Mouse (Mus musculus) CD4-positive, CD25-positive, alpha-beta regulatory T cell, adult 4 months (primary cell): ENCODE measurements around the gene Olfr24. TPM values are rescaled to one million over a fixed set of nuclear protein-coding genes. Genes with fewer than 3 reads are reported as not detected.
"Not testable (repeated sequence)": the region's sequence is repeated elsewhere in the genome, so short reads cannot be mapped to it uniquely, and the experiment has no call there.

ENCODE experiments used
- ATAC-seq: one replicate; pipeline ENCODE4 v1.8.0; 2017
- polyA plus RNA-seq, 2 experiments: library from polyadenylated mRNA; unstranded; fragments of 100-300 nt; shearing (Covaris generic); gene quantifications; one replicate each; pipeline ENCODE4 v1.2.1; 2017

Gene Olfr24
- polyA plus RNA-seq = not detected

- ATAC-seq = no peak
Measured at GRCm38 (mm10) chr9:18763896-18764295, at the start of gene Olfr24. Olfr24 (minus strand) TSS chr9:18763996.

- no peak for ATAC-seq
Measured at GRCm38 (mm10) chr9:18785316-18785715, 21.5 kb upstream of the Olfr24 start.

GRCm38 (mm10) chr9:18779476-18779875 is 15.7 kb upstream of the Olfr24 start:
- ATAC-seq = no peak

- ATAC-seq = no peak
Measured at GRCm38 (mm10) chr9:18778981-18779380, 15.2 kb upstream of the Olfr24 start.

GRCm38 (mm10) chr9:18755595-18755994 is 8.2 kb downstream of the Olfr24 start:
- ATAC-seq = no peak

GRCm38 (mm10) chr9:18744639-18745038 is 19.2 kb downstream of the Olfr24 start:
- no peak for ATAC-seq

- ATAC-seq = not testable (repeated sequence)
Measured at GRCm38 (mm10) chr9:18734177-18734576, 29.6 kb downstream of the Olfr24 start.

- no peak for ATAC-seq
Measured at GRCm38 (mm10) chr9:18722712-18723099, 41.1 kb downstream of the Olfr24 start.

GRCm38 (mm10) chr9:18721931-18722711 is 41.7 kb downstream of the Olfr24 start:
- no peak for ATAC-seq

- no peak for ATAC-seq
Measured at GRCm38 (mm10) chr9:18721011-18721410, 42.8 kb downstream of the Olfr24 start.

- ATAC-seq = no peak
Measured at GRCm38 (mm10) chr9:18705628-18706027, 58.2 kb downstream of the Olfr24 start.

Other genes with a start within 250 kb of the Olfr24 start
- gene Muc16, start 89.5 kb downstream of the Olfr24 start, polyA plus RNA-seq = 1 to 10 TPM in 1 of 2 experiments, under 1 TPM in 1; 0.78 to 1.6 TPM
- not detected for gene Olfr828, start 55.5 kb upstream of the Olfr24 start, polyA plus RNA-seq
- gene Olfr829, start 90.9 kb upstream of the Olfr24 start, polyA plus RNA-seq = not detected
- gene Olfr830, start 110.7 kb upstream of the Olfr24 start, polyA plus RNA-seq = not detected
- gene Olfr832, start 173.1 kb upstream of the Olfr24 start, polyA plus RNA-seq = not detected
- gene Olfr834, start 224.0 kb upstream of the Olfr24 start, polyA plus RNA-seq = not detected